Mouse (Mus musculus) MEL (cell line): ENCODE results near the gene Rad51b. TPM values are rescaled to one million over a fixed set of nuclear protein-coding genes. Genes with fewer than 3 reads are reported as not detected.

ENCODE experiments used
- DNase-seq: peaks from one replicate; pipeline ENCODE4 v3.0.0; 2011; ENCODE audit warnings: low read depth, low spot score
- H3K27ac ChIP-seq: 2 replicates; pipeline ENCODE4 v1.5.1; 2012; ENCODE audit warnings: low read depth, mild to moderate bottlenecking, control low read depth, low read length, moderate library complexity; ENCODE audit not compliant: control insufficient read depth
- H3K27me3 ChIP-seq, 2 experiments: fragments of 150-350 bp in 1 of 2; sonication (generic) in 1 of 2; 2 replicates each; pipeline ENCODE4 v1.6.1; 2012; ENCODE audit warnings: low read length in 2 of 2, mild to moderate bottlenecking in 2 of 2, improper control_type of control experiment in 1 of 2, moderate library complexity in 1 of 2; ENCODE audit not compliant: insufficient read depth in 2 of 2, control insufficient read depth in 1 of 2
- H3K36me3 ChIP-seq, 2 experiments: 2 replicates each; pipeline ENCODE4 v1.6.1; 2012 to 2014; ENCODE audit warnings: low read length in 2 of 2, improper control_type of control experiment in 1 of 2, inconsistent platforms in 1 of 2, mild to moderate bottlenecking in 1 of 2; ENCODE audit not compliant: insufficient read depth in 2 of 2, control insufficient read depth in 1 of 2
- H3K4me1 ChIP-seq, 2 experiments: fragments of 150-350 bp in 1 of 2; sonication (generic) in 1 of 2; 2 replicates each; pipeline ENCODE4 v1.6.1; 2012; ENCODE audit warnings: low read length in 2 of 2, improper control_type of control experiment in 1 of 2, mild to moderate bottlenecking in 1 of 2; ENCODE audit not compliant: insufficient read depth in 2 of 2, control insufficient read depth in 1 of 2
- H3K4me3 ChIP-seq, 2 experiments: fragments of 150-350 bp in 1 of 2; sonication (generic) in 1 of 2; 2 replicates each; pipeline ENCODE4 v1.5.1; 2012; ENCODE audit warnings: low read depth in 2 of 2, low read length in 2 of 2, mild to moderate bottlenecking in 2 of 2, moderate library complexity in 2 of 2, control low read depth in 1 of 2, improper control_type of control experiment in 1 of 2; ENCODE audit not compliant: control insufficient read depth in 1 of 2, insufficient read depth in 1 of 2
- H3K79me2 ChIP-seq: 2 replicates; pipeline ENCODE4 v1.6.1; 2012; ENCODE audit warnings: mild to moderate bottlenecking, low read length, moderate library complexity; ENCODE audit not compliant: control insufficient read depth, poor library complexity, insufficient read depth
- H3K9ac ChIP-seq: 2 replicates; pipeline ENCODE4 v1.6.1; 2012; ENCODE audit warnings: low read depth, mild to moderate bottlenecking, control low read depth, low read length, moderate library complexity; ENCODE audit not compliant: control insufficient read depth, poor library complexity, severe bottlenecking
- H3K9me3 ChIP-seq: fragments of 150-350 bp; sonication (generic); replicated peaks from 2 replicates; pipeline ENCODE4 v1.6.1; 2012; ENCODE audit warnings: mild to moderate bottlenecking, low read length, improper control_type of control experiment, moderate library complexity; ENCODE audit not compliant: insufficient read depth
- BHLHE40 ChIP-seq: IDR thresholded peaks from 2 replicates; pipeline ENCODE4 v1.6.1; 2012; ENCODE audit warnings: low read depth, mild to moderate bottlenecking, inconsistent platforms, low read length, improper control_type of control experiment, borderline replicate concordance
- CHD2 ChIP-seq: IDR thresholded peaks from 2 replicates; pipeline ENCODE4 v1.6.1; 2011; ENCODE audit warnings: low read length, improper control_type of control experiment
- E2F4 ChIP-seq: IDR thresholded peaks from 2 replicates; pipeline ENCODE4 v1.6.1; 2011; ENCODE audit warnings: low read depth, low read length, improper control_type of control experiment, borderline replicate concordance
- ELF1 ChIP-seq: IDR thresholded peaks from 2 replicates; pipeline ENCODE4 v1.6.1; 2014; ENCODE audit warnings: low read depth, mild to moderate bottlenecking, inconsistent platforms, low read length, improper control_type of control experiment, moderate library complexity
- EP300 ChIP-seq, 2 experiments: IDR thresholded peaks; 2 replicates each; pipeline ENCODE4 v1.6.1; 2011; ENCODE audit warnings: improper control_type of control experiment in 2 of 2, low read length in 2 of 2, low read depth in 1 of 2, mild to moderate bottlenecking in 1 of 2
- ETS1 ChIP-seq: IDR thresholded peaks from 2 replicates; pipeline ENCODE4 v1.6.1; 2012; ENCODE audit warnings: low read depth, mild to moderate bottlenecking, inconsistent platforms, low read length, improper control_type of control experiment, moderate library complexity
- GATA1 ChIP-seq: IDR thresholded peaks from 2 replicates; pipeline ENCODE4 v1.6.1; 2011; ENCODE audit warnings: low read depth, low read length, improper control_type of control experiment
- HCFC1 ChIP-seq: IDR thresholded peaks from 2 replicates; pipeline ENCODE4 v1.6.1; 2012; ENCODE audit warnings: low read depth, mild to moderate bottlenecking, inconsistent platforms, low read length, improper control_type of control experiment, moderate library complexity
- JUND ChIP-seq: IDR thresholded peaks from 2 replicates; pipeline ENCODE4 v1.6.1; 2011; ENCODE audit warnings: low read depth, mild to moderate bottlenecking, improper control_type of control experiment, low read length
- MAFK ChIP-seq: IDR thresholded peaks from 2 replicates; pipeline ENCODE4 v1.6.1; 2011; ENCODE audit warnings: low read depth, mild to moderate bottlenecking, low read length, improper control_type of control experiment, borderline replicate concordance
- MAZ ChIP-seq: IDR thresholded peaks from 2 replicates; pipeline ENCODE4 v1.6.1; 2012; ENCODE audit warnings: low read depth, mild to moderate bottlenecking, inconsistent platforms, low read length, improper control_type of control experiment
- MXI1 ChIP-seq: IDR thresholded peaks from 2 replicates; pipeline ENCODE4 v1.6.1; 2011; ENCODE audit warnings: mild to moderate bottlenecking, low read depth, low read length, improper control_type of control experiment
- MYB ChIP-seq: IDR thresholded peaks from 2 replicates; pipeline ENCODE4 v1.6.1; 2011; ENCODE audit warnings: mild to moderate bottlenecking, low read depth, low read length, improper control_type of control experiment
- MYC ChIP-seq: IDR thresholded peaks from 2 replicates; pipeline ENCODE4 v1.6.1; 2011; ENCODE audit warnings: low read depth, mild to moderate bottlenecking, low read length, improper control_type of control experiment, moderate library complexity
- NELFE ChIP-seq: IDR thresholded peaks from 2 replicates; pipeline ENCODE4 v1.6.1; 2011; ENCODE audit warnings: low read depth, low read length, improper control_type of control experiment
- NRF1 ChIP-seq: IDR thresholded peaks from 2 replicates; pipeline ENCODE4 v1.6.1; 2014; ENCODE audit warnings: low read depth, mild to moderate bottlenecking, inconsistent platforms, low read length, improper control_type of control experiment, moderate library complexity; ENCODE audit not compliant: poor library complexity, insufficient read depth, severe bottlenecking
- POLR2AphosphoS5 ChIP-seq: IDR thresholded peaks from 2 replicates; pipeline ENCODE4 v1.6.1; 2012; ENCODE audit warnings: low read depth, borderline replicate concordance, mild to moderate bottlenecking, inconsistent platforms, low read length, moderate library complexity, mixed read lengths
- RAD21 ChIP-seq: IDR thresholded peaks from 2 replicates; pipeline ENCODE4 v1.6.1; 2011; ENCODE audit warnings: mild to moderate bottlenecking, low read depth, low read length, improper control_type of control experiment
- SIN3A ChIP-seq: IDR thresholded peaks from 2 replicates; pipeline ENCODE4 v1.6.1; 2012; ENCODE audit warnings: low read length, improper control_type of control experiment, inconsistent platforms
- SMC3 ChIP-seq: IDR thresholded peaks from 2 replicates; pipeline ENCODE4 v1.6.1; 2011; ENCODE audit warnings: low read depth, low read length, improper control_type of control experiment
- TAL1 ChIP-seq: IDR thresholded peaks from 2 replicates; pipeline ENCODE4 v1.6.1; 2012; ENCODE audit warnings: mild to moderate bottlenecking, inconsistent platforms, low read length, moderate library complexity, mixed read lengths
- TBP ChIP-seq: IDR thresholded peaks from 2 replicates; pipeline ENCODE4 v1.8.0; 2011; ENCODE audit warnings: low read depth, low read length, improper control_type of control experiment
- TCF12 ChIP-seq: IDR thresholded peaks from 2 replicates; pipeline ENCODE4 v1.6.1; 2014; ENCODE audit warnings: low read depth, mild to moderate bottlenecking, inconsistent platforms, low read length, improper control_type of control experiment, moderate library complexity
- USF2 ChIP-seq, 2 experiments: IDR thresholded peaks; 2 replicates each; pipeline ENCODE4 v1.6.1; 2011 to 2012; ENCODE audit warnings: improper control_type of control experiment in 2 of 2, low read length in 2 of 2, borderline replicate concordance in 1 of 2, inconsistent platforms in 1 of 2, low read depth in 1 of 2, mild to moderate bottlenecking in 1 of 2; ENCODE audit not compliant: insufficient read depth in 1 of 2
- ZKSCAN1 ChIP-seq: IDR thresholded peaks from 2 replicates; pipeline ENCODE4 v1.6.1; 2012; ENCODE audit warnings: low read depth, mild to moderate bottlenecking, inconsistent platforms, low read length, improper control_type of control experiment, moderate library complexity
- polyA plus RNA-seq, 2 experiments: library from polyadenylated mRNA; stranded (reverse) in 1 of 2; unstranded in 1 of 2; fragments of >175 nt in 1 of 2; fragments of >200 nt in 1 of 2; gene quantifications; 2 replicates each; pipeline versions ENCODE4 v1.2.1 to v1.2.4; 2012; ENCODE audit warnings: low replicate concordance in 2 of 2, low read depth in 1 of 2; ENCODE audit not compliant: insufficient read length in 2 of 2, insufficient read depth in 1 of 2, missing spikeins in 1 of 2
- total RNA-seq: library from RNA; depleted of rRNA; stranded (reverse); fragments of 300-350 nt; gene quantifications from 2 replicates; pipeline ENCODE4 v1.2.3, GENCODE M21; 2012

The Rad51b gene
- total and polyA plus RNA-seq, 3 experiments: 3.6 to 5.7 TPM; not detected in 1

DNA sequence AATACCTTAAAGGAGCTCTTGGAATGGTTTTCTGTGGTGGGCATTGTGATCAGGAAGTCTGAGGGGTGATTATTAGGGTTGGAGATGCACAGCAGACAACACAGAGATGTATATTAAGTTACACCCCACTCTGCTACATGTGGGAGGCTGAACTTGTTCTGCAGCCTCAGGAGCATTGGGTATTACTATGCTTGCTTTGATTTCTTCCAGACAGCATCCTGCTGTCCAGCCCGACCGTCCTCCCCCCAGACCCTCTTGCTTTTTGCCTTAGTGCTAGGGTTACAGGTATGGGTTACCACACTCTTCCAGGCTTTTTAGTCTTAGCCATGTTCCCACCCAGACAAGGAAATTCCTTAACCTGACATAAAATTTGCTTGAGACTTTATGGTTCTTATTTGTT is 30.8 kb downstream of the Rad51b start:
- H3K9me3 ChIP-seq: no peaks in the 10 kb centered on the region
- no peak overlapping the region for H3K4me3 ChIP-seq
- H3K27me3 ChIP-seq: no peaks in the 10 kb centered on the region
- DNase-seq: no peak
- H3K36me3 ChIP-seq: no peaks in the 10 kb centered on the region
- H3K79me2 ChIP-seq: no peaks in the 10 kb centered on the region
- H3K4me1 ChIP-seq: no peaks in the 10 kb centered on the region
- TF ChIP-seq MAZ (no peak), USF2 (IDR thresholded peaks at IDR 0.05; ENCODE audit: borderline replicate concordance in 1 of 2, insufficient read depth in 1 of 2, low read depth in 1 of 2, low read length in 2 of 2) (no peak)
- H3K27ac ChIP-seq: no peak overlapping the region
- H3K9ac ChIP-seq: no peak overlapping the region

DNA sequence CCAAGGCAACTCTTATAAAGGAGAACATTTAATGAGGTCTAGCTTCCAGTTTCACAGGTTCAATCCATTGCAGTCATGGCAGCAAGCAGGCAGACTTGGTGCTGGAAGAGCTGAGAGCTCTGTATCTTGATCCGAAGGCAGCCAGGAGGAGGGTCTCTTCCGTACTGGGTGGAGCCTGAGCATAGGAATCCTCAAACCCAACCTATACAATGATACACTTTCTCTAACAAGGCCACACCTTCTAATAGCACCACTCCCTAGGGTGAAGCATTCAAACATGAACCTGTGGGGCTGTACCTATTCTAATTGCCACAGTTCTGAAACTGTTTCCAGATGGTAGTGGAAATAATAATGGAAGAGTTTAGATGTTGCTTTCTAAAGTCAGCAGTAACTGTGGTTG is 33.5 kb downstream of the Rad51b start:
- Histone ChIP-seq H3K4me3 (no peak overlapping the region), H3K36me3 (peaks cover 0 to 4% of the 10 kb centered on the region in 2 experiments; a peak in 2 of 4 replicates), H3K27me3 (no peaks in the 10 kb centered on the region), H3K79me2 (no peaks in the 10 kb centered on the region), H3K9ac (no peak overlapping the region), H3K9me3 (no peaks in the 10 kb centered on the region), H3K27ac (no peak overlapping the region), H3K4me1 (no peaks in the 10 kb centered on the region)
- DNase-seq: no peak
- TF ChIP-seq TCF12 (no peak), HCFC1 (no peak), MXI1 (no peak), CHD2 (no peak), JUND (no peak), ZKSCAN1 (no peak), ETS1 (no peak), BHLHE40 (no peak), GATA1 (no peak), MAZ (no peak), USF2 (IDR thresholded peaks at IDR 0.05; ENCODE audit: borderline replicate concordance in 1 of 2, insufficient read depth in 1 of 2, low read depth in 1 of 2, low read length in 2 of 2) (no peak), NRF1 (no peak), E2F4 (no peak), MYB (no peak), TAL1 (no peak)

DNA sequence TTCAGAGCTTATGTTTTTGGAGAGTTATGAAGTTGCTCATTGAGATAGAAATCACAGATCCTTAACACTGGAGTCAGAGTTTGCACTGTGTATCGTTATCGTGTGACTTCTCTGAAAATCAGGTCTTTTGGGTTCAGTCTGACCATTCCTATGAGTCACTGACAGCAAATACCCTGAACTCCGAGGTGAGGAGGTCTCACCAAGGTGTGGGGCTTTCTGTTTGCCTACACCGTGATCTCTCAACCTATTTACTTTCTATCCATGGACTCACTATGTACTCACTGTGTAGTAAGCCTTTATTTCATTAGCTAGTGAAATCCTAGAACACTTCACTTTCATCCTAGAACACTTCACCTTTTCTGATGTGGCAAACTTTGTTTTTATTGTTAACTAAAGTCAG is 34.6 kb downstream of the Rad51b start:
- H3K27ac ChIP-seq: no peak overlapping the region
- H3K36me3 ChIP-seq: peaks cover 0 to 4% of the 10 kb centered on the region in 2 experiments; a peak in 2 of 4 replicates
- H3K79me2 ChIP-seq: no peaks in the 10 kb centered on the region
- H3K9ac ChIP-seq: no peak overlapping the region
- no peaks in the 10 kb centered on the region for H3K27me3 ChIP-seq
- no peaks in the 10 kb centered on the region for H3K4me1 ChIP-seq
- no peaks in the 10 kb centered on the region for H3K9me3 ChIP-seq
- no peak for DNase-seq
- no peak overlapping the region for H3K4me3 ChIP-seq
- TF ChIP-seq MXI1 (no peak), MYC (no peak), TBP (no peak), POLR2AphosphoS5 (no peak), TCF12 (no peak), MAZ (no peak), E2F4 (no peak), ELF1 (no peak), JUND (no peak), MYB (no peak), MAFK (no peak), RAD21 (no peak), NELFE (no peak), SIN3A (no peak), SMC3 (no peak), EP300 (IDR thresholded peaks at IDR 0.05; ENCODE audit: low read depth in 1 of 2, low read length in 2 of 2) (no peak), HCFC1 (no peak), ETS1 (no peak)
